Mouse (Mus musculus) stomach, embryonic 14.5 days (tissue): Measurements from ENCODE around the gene Igf2r. TPM values are rescaled to one million over a fixed set of nuclear protein-coding genes. Genes with fewer than 3 reads are reported as not detected.

Experiments used
- ATAC-seq: fragments of 200-750 bp; cut with Nextera tagmentation; 2 replicates; pipeline ENCODE4 v1.8.0; 2017; ENCODE audit warnings: low read depth, moderate TSS enrichment; ENCODE audit not compliant: insufficient number of reproducible peaks, insufficient read depth, low FRiP score
- H3K27ac ChIP-seq: fragments of 300-500 bp; sonication (generic); 2 replicates; pipeline ENCODE4 v1.5.1; 2014; ENCODE audit warnings: mild to moderate bottlenecking, low read length, moderate library complexity, mixed read lengths
- H3K27me3 ChIP-seq: fragments of 300-500 bp; sonication (generic); 2 replicates; pipeline ENCODE4 v1.6.1; 2014; ENCODE audit warnings: low read length, control low read depth, mixed read lengths; ENCODE audit not compliant: control insufficient read depth, insufficient read depth
- H3K36me3 ChIP-seq: fragments of 300-500 bp; sonication (generic); 2 replicates; pipeline ENCODE4 v1.6.1; 2014; ENCODE audit warnings: mild to moderate bottlenecking, control low read depth, low read length, moderate library complexity, mixed read lengths; ENCODE audit not compliant: control insufficient read depth, insufficient read depth
- H3K4me1 ChIP-seq: fragments of 300-500 bp; sonication (generic); 2 replicates; pipeline ENCODE4 v1.6.1; 2014; ENCODE audit warnings: low read length, control low read depth, mixed read lengths; ENCODE audit not compliant: control insufficient read depth, insufficient read depth
- H3K4me2 ChIP-seq: fragments of 300-500 bp; sonication (generic); replicated peaks from 2 replicates; pipeline ENCODE4 v1.6.1; 2014; ENCODE audit warnings: low read depth, low read length, control low read depth
- H3K4me3 ChIP-seq: fragments of 300-500 bp; sonication (generic); 2 replicates; pipeline ENCODE4 v1.5.1; 2014; ENCODE audit warnings: low read depth, low read length, control low read depth
- H3K9ac ChIP-seq: fragments of 300-500 bp; sonication (generic); replicated peaks from 2 replicates; pipeline ENCODE4 v1.6.1; 2014; ENCODE audit warnings: low read depth, mild to moderate bottlenecking, control low read depth, low read length, moderate library complexity, mixed read lengths
- H3K9me3 ChIP-seq: fragments of 300-500 bp; sonication (generic); 2 replicates; pipeline ENCODE4 v1.6.1; 2016; ENCODE audit warnings: low read depth, low read length, control low read depth; ENCODE audit not compliant: control insufficient read depth
- WGBS: fragments of 180-500 bp; shearing (Covaris S2); extraction: QIAGEN DNeasy Blood & Tissue Kit; methylation state at CpG from one replicate; pipeline ENCODE4 v1.1.7; 2014; 5-methylcytosine and 5-hydroxymethylcytosine counted together
- polyA plus RNA-seq: library from polyadenylated mRNA; unstranded; fragments of >200 nt; fragmentation: Nextera tagmentation; extraction: Ambion mirVana; gene quantifications from 2 replicates; pipeline ENCODE4 v1.2.1, GENCODE M21; 2014

Gene Igf2r
- polyA plus RNA-seq, 1 experiment from 2014 or later = 46.0 TPM

DNA sequence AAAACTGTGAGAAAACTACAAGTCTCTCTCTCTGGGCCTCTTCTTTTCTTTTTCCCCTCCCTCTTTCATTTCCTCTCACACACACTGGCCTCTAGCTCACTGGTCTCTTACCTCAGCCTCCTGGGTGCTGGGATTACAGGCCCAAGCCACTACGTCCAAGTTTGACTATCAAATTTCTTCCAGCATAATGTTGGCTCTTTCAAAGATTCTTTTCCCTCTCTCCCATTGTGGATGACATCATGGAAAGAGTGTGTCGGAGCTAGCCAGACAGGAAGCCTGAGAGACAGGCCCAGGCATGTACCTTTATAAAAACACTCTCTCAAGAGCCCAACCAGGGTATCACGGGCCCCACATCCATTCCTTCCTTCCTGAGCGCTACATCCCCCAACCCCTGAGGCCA is 22.0 kb upstream of the Igf2r start:
- Histone ChIP-seq H3K4me3 (no peak overlapping the region), H3K4me2 (no peak overlapping the region), H3K27ac (peak overlapping the region; percentile 94), H3K36me3 (no peaks in the 10 kb centered on the region), H3K9ac (no peak overlapping the region), H3K27me3 (no peaks in the 10 kb centered on the region), H3K9me3 (peaks cover 10% of the 10 kb centered on the region; the same call in 1 of the 2 replicates), H3K4me1 (peaks cover 59% of the 10 kb centered on the region)
- 33% methylated on average over 4 of the region's 4 CpGs for WGBS
- ATAC-seq = peak; percentile 24; the same call in 1 of the 2 replicates

DNA sequence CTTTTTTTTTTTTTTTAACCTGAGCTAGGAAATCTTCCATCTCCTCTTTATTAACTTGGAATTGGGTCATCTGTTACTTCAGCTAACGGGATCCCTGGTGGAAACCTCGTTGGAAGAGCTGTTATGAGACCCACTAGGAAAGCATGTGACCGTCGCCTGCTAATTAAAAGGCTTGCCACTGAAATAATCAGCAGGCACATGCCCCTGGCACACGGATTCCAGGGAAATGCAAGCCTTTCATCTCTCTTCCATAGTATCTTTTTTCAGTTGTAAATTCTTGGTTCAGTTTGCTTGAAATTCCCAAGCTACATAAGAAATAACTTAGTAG is 21.6 kb upstream of the Igf2r start:
- no peak overlapping the region for H3K4me3 ChIP-seq
- no peak for ATAC-seq
- H3K4me1 ChIP-seq = peaks cover 58% of the 10 kb centered on the region
- H3K27me3 ChIP-seq = no peaks in the 10 kb centered on the region
- peak overlapping the region; percentile 94 for H3K27ac ChIP-seq
- H3K36me3 ChIP-seq = no peaks in the 10 kb centered on the region
- peaks cover 10% of the 10 kb centered on the region; the same call in 1 of the 2 replicates for H3K9me3 ChIP-seq
- no peak overlapping the region for H3K4me2 ChIP-seq
- 36% methylated on average over 5 of the region's 5 CpGs for WGBS
- H3K9ac ChIP-seq = no peak overlapping the region

GRCm38 (mm10) chr17:12790353-12791078 is 21.1 kb upstream of the Igf2r start:
- 6% methylated on average over 10 of the region's 10 CpGs for WGBS

GRCm38 (mm10) chr17:12782861-12783847 is 13.7 kb upstream of the Igf2r start:
- Histone ChIP-seq H3K9ac (no peak overlapping the region), H3K36me3 (no peaks in the 10 kb centered on the region), H3K27me3 (no peaks in the 10 kb centered on the region), H3K27ac (peak overlapping the region; percentile 56), H3K4me3 (no peak overlapping the region), H3K4me1 (peaks cover 42% of the 10 kb centered on the region), H3K9me3 (peaks cover 3% of the 10 kb centered on the region; the same call in 1 of the 2 replicates), H3K4me2 (no peak overlapping the region)
- ATAC-seq = no peak
- WGBS = 42% methylated on average over 11 of the region's 11 CpGs

More at GRCm38 (mm10) chr17:12790353-12791078, 21.1 kb upstream of the Igf2r start:
- peak; percentile 86 for ATAC-seq
- H3K27ac ChIP-seq = peak overlapping the region; percentile 94
- H3K9ac ChIP-seq = no peak overlapping the region
- H3K4me2 ChIP-seq = 0 out of 2 replicates have a peak overlapping the region, but pooled peaks have one; percentile 1
- no peaks in the 10 kb centered on the region for H3K27me3 ChIP-seq
- peaks cover 55% of the 10 kb centered on the region for H3K4me1 ChIP-seq
- peaks cover 10% of the 10 kb centered on the region; the same call in 1 of the 2 replicates for H3K9me3 ChIP-seq
- H3K36me3 ChIP-seq = no peaks in the 10 kb centered on the region
- H3K4me3 ChIP-seq = no peak overlapping the region

GRCm38 (mm10) chr17:12781101-12781500 is 11.6 kb upstream of the Igf2r start:
- Histone ChIP-seq H3K9me3 (no peaks in the 10 kb centered on the region), H3K9ac (no peak overlapping the region), H3K36me3 (no peaks in the 10 kb centered on the region), H3K4me3 (no peak overlapping the region), H3K4me2 (peak overlapping the region; percentile 41), H3K27me3 (no peaks in the 10 kb centered on the region), H3K27ac (peak overlapping the region; percentile 95), H3K4me1 (peaks cover 42% of the 10 kb centered on the region)
- 6% methylated on average over 5 of the region's 5 CpGs for WGBS
- ATAC-seq = peak; percentile 83

DNA sequence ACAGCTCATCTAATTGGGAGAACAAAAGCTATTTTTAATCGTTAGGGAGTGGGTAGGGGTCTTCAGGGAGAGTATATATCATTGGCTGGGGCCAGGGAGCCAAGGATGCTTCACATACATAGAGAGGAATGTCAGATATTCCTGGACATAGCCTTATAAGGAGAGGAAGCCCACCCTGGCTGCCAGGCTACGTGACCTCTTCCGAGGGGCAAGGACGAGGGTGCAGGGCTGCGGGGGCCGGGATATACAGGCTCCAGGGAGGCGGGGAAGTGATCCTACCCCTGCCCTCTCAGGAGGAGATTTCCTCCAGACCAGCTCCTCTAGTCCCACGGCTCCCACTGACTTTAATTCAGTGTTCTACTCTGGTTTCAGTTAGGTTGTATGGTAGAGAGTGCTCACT is 10.7 kb upstream of the Igf2r start:
- Histone ChIP-seq H3K36me3 (no peaks in the 10 kb centered on the region), H3K27ac (peak overlapping the region; percentile 95), H3K27me3 (no peaks in the 10 kb centered on the region), H3K4me3 (no peak overlapping the region), H3K4me1 (peaks cover 42% of the 10 kb centered on the region), H3K4me2 (no peak overlapping the region), H3K9ac (no peak overlapping the region), H3K9me3 (no peaks in the 10 kb centered on the region)
- 10% methylated on average over 8 of the region's 8 CpGs for WGBS
- ATAC-seq = peak; percentile 42; the same call in 1 of the 2 replicates

DNA sequence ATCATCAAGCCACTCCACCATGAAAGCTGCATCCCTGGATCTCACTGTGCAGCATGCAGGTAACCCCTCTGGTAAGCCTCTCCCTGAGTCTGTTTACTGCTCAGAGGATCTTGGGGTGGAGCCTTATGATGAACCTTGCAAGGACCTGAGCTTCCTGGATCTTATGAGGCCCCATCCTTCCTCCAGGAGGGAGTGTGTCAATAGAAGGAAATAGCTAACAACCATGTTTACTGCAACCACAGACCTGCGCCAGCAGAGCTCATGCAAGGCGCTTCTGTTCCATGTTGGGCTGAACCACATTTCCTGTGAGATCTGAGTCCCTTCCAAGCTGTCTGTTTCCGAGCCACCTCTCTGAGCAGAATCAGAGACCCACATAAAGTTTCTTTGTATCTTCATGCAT is 10.0 kb upstream of the Igf2r start:
- no peaks in the 10 kb centered on the region for H3K36me3 ChIP-seq
- H3K27me3 ChIP-seq = no peaks in the 10 kb centered on the region
- no peaks in the 10 kb centered on the region for H3K9me3 ChIP-seq
- H3K27ac ChIP-seq = peak overlapping the region; percentile 95
- peaks cover 42% of the 10 kb centered on the region for H3K4me1 ChIP-seq
- WGBS = 45% methylated on average over 3 of the region's 3 CpGs
- no peak overlapping the region for H3K4me2 ChIP-seq
- H3K4me3 ChIP-seq = no peak overlapping the region
- no peak for ATAC-seq
- H3K9ac ChIP-seq = no peak overlapping the region

DNA sequence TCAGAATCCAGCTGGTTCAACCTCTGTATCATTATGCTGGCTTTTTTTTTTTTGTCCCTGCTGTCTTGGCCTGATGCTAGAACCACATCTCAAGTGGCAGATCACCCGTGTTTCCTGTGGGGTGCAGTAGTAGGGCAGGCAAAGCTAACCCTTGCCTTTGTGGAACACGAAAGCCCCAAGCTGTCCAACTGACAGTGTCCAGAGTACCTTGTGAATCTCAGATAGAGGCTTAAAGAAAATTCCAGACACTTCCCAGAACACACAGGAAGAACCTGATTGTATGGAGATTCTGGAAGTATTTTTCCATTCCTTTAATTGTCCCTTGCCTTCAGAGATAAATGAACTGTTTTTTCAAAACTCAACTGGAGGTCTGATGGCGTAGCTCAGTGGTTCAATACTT is 4.5 kb upstream of the Igf2r start:
- 48% methylated on average over 3 of the region's 3 CpGs for WGBS
- H3K27ac ChIP-seq = peak overlapping the region; percentile 4; the same call in 1 of the 2 replicates
- no peak overlapping the region for H3K4me3 ChIP-seq

More for the DNA sequence above, 4.5 kb upstream of the Igf2r start:
- Histone ChIP-seq H3K4me1 (peaks cover 1% of the 10 kb centered on the region; the same call in 1 of the 2 replicates), H3K4me2 (no peak overlapping the region), H3K9me3 (no peaks in the 10 kb centered on the region), H3K27me3 (no peaks in the 10 kb centered on the region), H3K9ac (no peak overlapping the region), H3K36me3 (peaks cover 14% of the 10 kb centered on the region; the same call in 1 of the 2 replicates)
- ATAC-seq = no peak
